Mouse (Mus musculus) CH12.LX (cell line): Measurements from ENCODE around the gene Sgcg. TPM values are rescaled to one million over a fixed set of nuclear protein-coding genes. Genes with fewer than 3 reads are reported as not detected.

Experiments used
- DNase-seq: peaks from one replicate; pipeline ENCODE4 v3.0.0-alpha.2; 2013; ENCODE audit errors: extremely low read depth
- H3K27ac ChIP-seq: 2 replicates; pipeline ENCODE4 v1.5.1; 2012; ENCODE audit warnings: low read depth, mild to moderate bottlenecking, control low read depth, moderate library complexity; ENCODE audit not compliant: insufficient read depth
- H3K27me3 ChIP-seq: replicated peaks from 2 replicates; pipeline ENCODE3; 2012; ENCODE audit warnings: inconsistent platforms
- H3K36me3 ChIP-seq, 2 experiments: replicated peaks in 1 of 2; 2 replicates each; pipeline versions ENCODE3 to v1.6.1; 2012; ENCODE audit warnings: inconsistent platforms in 1 of 2, low read length in 1 of 2, mild to moderate bottlenecking in 1 of 2, mixed read lengths in 1 of 2, moderate library complexity in 1 of 2; ENCODE audit not compliant: control insufficient read depth in 1 of 2, insufficient read depth in 1 of 2
- H3K4me1 ChIP-seq, 2 experiments: 2 replicates each; pipeline ENCODE4 v1.6.1; 2012; ENCODE audit warnings: inconsistent platforms in 1 of 2, moderate library complexity in 1 of 2; ENCODE audit not compliant: insufficient read depth in 2 of 2, control insufficient read depth in 1 of 2
- H3K4me2 ChIP-seq: 2 replicates; pipeline ENCODE4 v1.6.1; 2012; ENCODE audit warnings: low read depth, mild to moderate bottlenecking, control low read depth; ENCODE audit not compliant: poor library complexity, insufficient read depth, severe bottlenecking
- H3K4me3 ChIP-seq, 3 experiments: fragments of 150-350 bp in 1 of 3; sonication (generic) in 1 of 3; replicated peaks in 1 of 3; 2 replicates each; pipeline versions ENCODE3 to v1.5.1; 2011 to 2012; ENCODE audit warnings: low read depth in 2 of 3, low read length in 2 of 3, mild to moderate bottlenecking in 2 of 3, moderate library complexity in 2 of 3, control low read depth in 1 of 3, improper control_type of control experiment in 1 of 3, inconsistent platforms in 1 of 3, mixed read lengths in 1 of 3; ENCODE audit not compliant: poor library complexity in 1 of 3
- H3K79me2 ChIP-seq: replicated peaks from 2 replicates; pipeline ENCODE4 v1.6.1; 2012; ENCODE audit warnings: mild to moderate bottlenecking, moderate library complexity; ENCODE audit not compliant: control insufficient read depth, poor library complexity, insufficient read depth, severe bottlenecking; ENCODE audit errors: extremely low read depth
- H3K9ac ChIP-seq: 2 replicates; pipeline ENCODE4 v1.6.1; 2012; ENCODE audit warnings: low read depth, mild to moderate bottlenecking, control low read depth, moderate library complexity; ENCODE audit not compliant: insufficient read depth
- H3K9me3 ChIP-seq: replicated peaks from 2 replicates; pipeline ENCODE3; 2012; ENCODE audit warnings: low read length, inconsistent platforms, mixed read lengths
- BHLHE40 ChIP-seq: IDR thresholded peaks from 2 replicates; pipeline ENCODE4 v1.6.1; 2011; ENCODE audit warnings: mild to moderate bottlenecking, low read depth, low read length, improper control_type of control experiment
- CHD1 ChIP-seq: IDR thresholded peaks from 2 replicates; pipeline ENCODE4 v1.6.1; 2012; ENCODE audit warnings: low read depth, low read length, improper control_type of control experiment, inconsistent platforms
- E2F4 ChIP-seq: IDR thresholded peaks from 2 replicates; pipeline ENCODE4 v1.6.1; 2011; ENCODE audit warnings: low read depth, low read length, improper control_type of control experiment; ENCODE audit not compliant: insufficient replicate concordance
- ETS1 ChIP-seq: conservative IDR thresholded peaks from 2 replicates; pipeline ENCODE4 v1.6.1; 2012; ENCODE audit warnings: low read depth, mild to moderate bottlenecking, inconsistent platforms, low read length, improper control_type of control experiment, moderate library complexity
- IRF4 ChIP-seq: IDR thresholded peaks from 2 replicates; pipeline ENCODE4 v1.6.1; 2014; ENCODE audit warnings: low read depth, mild to moderate bottlenecking, inconsistent platforms, low read length, improper control_type of control experiment
- KAT2A ChIP-seq: IDR thresholded peaks from 2 replicates; pipeline ENCODE4 v1.6.1; 2012; ENCODE audit warnings: low read length, improper control_type of control experiment, inconsistent platforms; ENCODE audit not compliant: insufficient replicate concordance
- MAX ChIP-seq: IDR thresholded peaks from 2 replicates; pipeline ENCODE4 v1.6.1; 2011; ENCODE audit warnings: low read length, improper control_type of control experiment
- MYC ChIP-seq: IDR thresholded peaks from 2 replicates; pipeline ENCODE4 v1.6.1; 2011; ENCODE audit warnings: low read depth, mild to moderate bottlenecking, improper control_type of control experiment, low read length
- NELFE ChIP-seq: IDR thresholded peaks from 2 replicates; pipeline ENCODE4 v1.6.1; 2011; ENCODE audit warnings: low read depth, low read length, improper control_type of control experiment
- POLR2A ChIP-seq: IDR thresholded peaks from 2 replicates; pipeline ENCODE4 v1.6.1; 2011; ENCODE audit warnings: low read depth, mild to moderate bottlenecking, improper control_type of control experiment, low read length
- POLR2AphosphoS2 ChIP-seq: IDR thresholded peaks from 2 replicates; pipeline ENCODE4 v1.6.1; 2011; ENCODE audit warnings: low read depth, low read length, improper control_type of control experiment
- RAD21 ChIP-seq: IDR thresholded peaks from 2 replicates; pipeline ENCODE4 v1.6.1; 2011; ENCODE audit warnings: low read depth, mild to moderate bottlenecking, low read length, improper control_type of control experiment, moderate library complexity
- RCOR1 ChIP-seq: conservative IDR thresholded peaks from 2 replicates; pipeline ENCODE4 v1.6.1; 2012; ENCODE audit warnings: low read depth, mild to moderate bottlenecking, inconsistent platforms, low read length, improper control_type of control experiment
- SMC3 ChIP-seq: IDR thresholded peaks from 2 replicates; pipeline ENCODE4 v1.6.1; 2011; ENCODE audit warnings: low read depth, low read length, improper control_type of control experiment
- TCF12 ChIP-seq: IDR thresholded peaks from 2 replicates; pipeline ENCODE4 v1.6.1; 2014; ENCODE audit warnings: low read depth, mild to moderate bottlenecking, inconsistent platforms, low read length, improper control_type of control experiment
- UBTF ChIP-seq: IDR thresholded peaks from 2 replicates; pipeline ENCODE4 v1.6.1; 2012; ENCODE audit warnings: low read depth, mild to moderate bottlenecking, inconsistent platforms, low read length, improper control_type of control experiment, moderate library complexity
- ZKSCAN1 ChIP-seq: IDR thresholded peaks from 2 replicates; pipeline ENCODE4 v1.6.1; 2012; ENCODE audit warnings: low read depth, inconsistent platforms, low read length, improper control_type of control experiment, borderline replicate concordance
- ZMIZ1 ChIP-seq: IDR thresholded peaks from 2 replicates; pipeline ENCODE4 v1.6.1; 2012; ENCODE audit warnings: low read depth, mild to moderate bottlenecking, inconsistent platforms, low read length, improper control_type of control experiment
- ZNF384 ChIP-seq: IDR thresholded peaks from 2 replicates; pipeline ENCODE4 v1.6.1; 2012; ENCODE audit warnings: low read depth, low read length, improper control_type of control experiment, inconsistent platforms
- dilution Hi-C: fragments of 300-500 bp; cut with MboI; formaldehyde crosslinking; loops from 2 replicates; pipeline ENCODE4 v1.14.3; 2020; ENCODE audit warnings: low sequenced_read_pairs; ENCODE audit not compliant: extremely low pct_unique_long_range_greater_than_20kb, extremely low pct_ligation_motif_present
- in situ Hi-C: fragments of 300-500 bp; cut with MboI; formaldehyde crosslinking; loops from 3 replicates; pipeline ENCODE4 v1.14.3; 2019; ENCODE audit warnings: low sequenced_read_pairs, low pct_ligation_motif_present, low pct_unique_long_range_greater_than_20kb, mixed read lengths
- polyA plus RNA-seq: library from polyadenylated mRNA; unstranded; fragments of >175 nt; gene quantifications from 2 replicates; pipeline ENCODE4 v1.2.1, GENCODE M21; 2012; ENCODE audit warnings: low read depth; ENCODE audit not compliant: insufficient read length
- total RNA-seq, 2 experiments: library from RNA; depleted of rRNA; stranded (reverse); fragments of 300-350 nt in 1 of 2; fragments of >200 nt in 1 of 2; gene quantifications; 2 replicates each; pipeline ENCODE4 v1.2.3; 2012 to 2014

Sgcg gene
- total and polyA plus RNA-seq, 3 experiments = not detected

DNA sequence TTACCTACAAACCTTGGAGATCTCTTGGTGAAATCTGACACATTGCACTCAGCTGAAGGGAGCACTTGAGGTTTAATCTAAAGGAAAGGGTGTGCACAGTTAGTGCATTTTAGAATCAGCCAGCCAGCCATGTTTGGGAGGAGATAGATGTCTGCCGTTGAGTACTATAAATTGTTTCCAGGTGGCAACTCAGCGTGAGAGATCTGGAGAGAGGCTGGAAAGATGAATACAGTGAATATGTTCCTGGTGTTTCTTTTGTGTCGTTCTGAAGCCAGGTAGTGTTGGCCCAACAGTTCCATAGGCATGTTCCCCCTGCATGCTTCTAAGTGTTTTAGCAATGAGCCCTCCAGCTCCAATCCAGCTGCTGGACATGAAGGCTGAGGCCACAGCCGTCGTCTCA, 37.1 kb downstream of the Sgcg start (continued):
- TF ChIP-seq IRF4 = no peak

DNA sequence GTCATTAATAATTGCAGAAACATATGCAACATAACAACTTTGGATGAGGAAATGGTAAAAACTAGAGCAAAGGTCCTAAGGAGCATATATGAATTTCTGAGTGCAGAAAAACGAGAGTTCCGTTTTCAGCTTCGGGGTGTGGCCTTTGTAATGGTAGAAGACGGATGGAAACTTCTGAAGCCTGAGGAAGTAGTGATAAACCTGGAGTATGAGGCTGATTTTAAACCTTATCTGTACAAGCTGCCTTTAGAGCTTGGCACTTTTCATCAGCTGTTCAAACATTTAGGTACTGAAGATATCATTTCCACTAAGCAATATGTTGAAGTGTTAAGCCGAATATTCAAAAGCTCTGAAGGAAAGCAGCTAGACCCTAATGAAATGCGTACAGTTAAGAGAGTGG, 46.5 kb downstream of the Sgcg start:
- Histone ChIP-seq H3K27ac (no peak overlapping the region), H3K4me3 (no peak overlapping the region), H3K4me1 (no peaks in the 10 kb centered on the region), H3K79me2 (no peaks in the 10 kb centered on the region), H3K36me3 (peaks cover 0 to 50% of the 10 kb centered on the region in 2 experiments), H3K27me3 (no peaks in the 10 kb centered on the region), H3K4me2 (no peak overlapping the region), H3K9me3 (peaks cover 61% of the 10 kb centered on the region), H3K9ac (no peak overlapping the region)
- TF ChIP-seq ZMIZ1 (no peak), NELFE (no peak), BHLHE40 (no peak), IRF4 (no peak), POLR2A (no peak), RCOR1 (no peak), SMC3 (no peak)
- dilution Hi-C loops = no loop called here
- in situ Hi-C loops = no loop called here
- no peak for DNase-seq

DNA sequence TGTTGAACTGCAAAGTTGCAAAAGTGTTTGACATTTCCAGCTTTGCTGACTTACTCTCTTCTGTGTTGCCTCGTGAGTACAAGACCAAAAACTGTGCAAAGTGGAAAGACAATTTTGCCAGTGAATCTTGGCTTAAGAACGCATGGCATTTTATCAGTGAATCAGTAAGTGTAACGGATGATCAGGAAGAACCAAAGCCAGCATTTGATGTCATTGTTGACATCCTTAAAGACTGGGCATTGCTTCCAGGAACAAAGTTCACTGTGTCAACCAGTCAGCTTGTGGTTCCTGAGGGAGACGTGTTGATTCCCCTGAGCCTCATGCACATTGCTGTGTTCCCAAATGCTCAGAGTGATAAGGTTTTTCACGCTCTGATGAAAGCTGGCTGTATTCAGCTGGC, 48.2 kb downstream of the Sgcg start:
- Histone ChIP-seq H3K4me3 (no peak overlapping the region), H3K79me2 (no peaks in the 10 kb centered on the region), H3K9ac (no peak overlapping the region), H3K4me2 (no peak overlapping the region), H3K4me1 (no peaks in the 10 kb centered on the region), H3K36me3 (peaks cover 0 to 65% of the 10 kb centered on the region in 2 experiments), H3K27ac (no peak overlapping the region), H3K27me3 (no peaks in the 10 kb centered on the region), H3K9me3 (peaks cover 76% of the 10 kb centered on the region)
- no peak for DNase-seq
- in situ Hi-C loops (no loop called here), dilution Hi-C loops (no loop called here)
- TF ChIP-seq ZKSCAN1 (no peak), TCF12 (no peak), CHD1 (no peak), BHLHE40 (no peak), ETS1 (no peak), MAX (no peak), UBTF (no peak), NELFE (no peak), ZMIZ1 (no peak), RAD21 (no peak), E2F4 (no peak), IRF4 (no peak), KAT2A (no peak), MYC (no peak), POLR2AphosphoS2 (no peak), ZNF384 (no peak), POLR2A (no peak)
